Mouse (Mus musculus): ENCODE measurements around the gene Tas2r103. TPM values are rescaled to one million over a fixed set of nuclear protein-coding genes. Genes with fewer than 3 reads are reported as not detected.

Gene Tas2r103
- not detected for polyA plus RNA-seq (2017; shearing (Covaris generic))

DNA sequence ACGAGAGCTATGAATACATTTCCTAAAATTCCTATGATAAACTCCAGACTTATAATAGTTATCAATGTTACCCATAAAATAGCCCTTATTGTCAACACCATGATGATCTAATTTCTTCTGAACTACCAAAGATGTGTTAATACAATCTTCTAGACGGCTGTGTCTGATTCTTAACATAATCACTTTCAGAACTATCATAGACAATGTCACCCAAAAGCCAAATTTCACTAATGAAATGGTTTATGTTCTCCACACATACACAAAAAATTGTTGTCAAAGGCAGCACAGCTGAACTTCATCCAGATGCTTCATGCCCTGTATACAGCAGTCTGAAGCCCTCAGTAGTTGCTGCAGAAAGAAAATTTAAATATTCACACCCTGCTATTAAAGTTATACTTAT is at the start of gene Tas2r103:
TSS of gene Tas2r103 (minus strand) at position 101 of the 400 bp plus-strand sequence.

DNA sequence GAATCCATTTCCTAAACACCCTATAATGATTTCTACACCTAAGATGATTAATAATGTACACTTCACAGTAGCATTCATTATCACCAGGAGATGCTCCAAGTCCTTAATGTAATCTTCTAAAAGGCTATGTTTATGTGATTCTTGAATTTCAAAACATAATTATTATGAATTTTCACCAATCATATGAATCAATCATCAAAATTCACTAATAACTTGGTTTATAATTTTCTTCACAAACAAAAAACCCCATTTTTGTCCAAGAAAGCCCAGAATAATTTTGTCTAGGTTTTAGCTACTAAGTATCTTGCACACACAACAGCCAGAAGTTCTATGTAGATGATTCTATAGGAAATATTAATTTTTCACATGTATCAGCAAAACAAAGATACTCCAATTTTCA is 18.8 kb upstream of the Tas2r103 start, which contains the start of gene Tas2r140:
TSS of gene Tas2r140 (minus strand) at position 101 of the 400 bp plus-strand sequence.

Other genes with a start within 250 kb of the Tas2r103 start
- not detected for gene Tas2r117, start 234.3 kb downstream of the Tas2r103 start, polyA plus RNA-seq (2017; shearing (Covaris generic))
- not detected for gene Tas2r123, start 190.0 kb downstream of the Tas2r103 start, polyA plus RNA-seq (2017; shearing (Covaris generic))
- not detected for gene Tas2r116, start 181.7 kb downstream of the Tas2r103 start, polyA plus RNA-seq (2017; shearing (Covaris generic))
- gene Tas2r110, start 169.1 kb downstream of the Tas2r103 start, polyA plus RNA-seq (2017; shearing (Covaris generic)), result not detected
- gene Tas2r113, start 144.1 kb downstream of the Tas2r103 start, polyA plus RNA-seq (2017; shearing (Covaris generic)), result not detected
- not detected for gene Tas2r125, start 127.5 kb downstream of the Tas2r103 start, polyA plus RNA-seq (2017; shearing (Covaris generic))
- not detected for gene Tas2r129, start 86.0 kb downstream of the Tas2r103 start, polyA plus RNA-seq (2017; shearing (Covaris generic))
- not detected for gene Tas2r131, start 79.2 kb downstream of the Tas2r103 start, polyA plus RNA-seq (2017; shearing (Covaris generic))
- gene Tas2r109, start 56.1 kb downstream of the Tas2r103 start, polyA plus RNA-seq (2017; shearing (Covaris generic)), result not detected
- not detected for gene Tas2r140, start 18.7 kb upstream of the Tas2r103 start, polyA plus RNA-seq (2017; shearing (Covaris generic))
- gene Smim10l1, start 67.8 kb upstream of the Tas2r103 start, polyA plus RNA-seq (2017; shearing (Covaris generic)), result 6.7 TPM